In the genomic region with DNA sequence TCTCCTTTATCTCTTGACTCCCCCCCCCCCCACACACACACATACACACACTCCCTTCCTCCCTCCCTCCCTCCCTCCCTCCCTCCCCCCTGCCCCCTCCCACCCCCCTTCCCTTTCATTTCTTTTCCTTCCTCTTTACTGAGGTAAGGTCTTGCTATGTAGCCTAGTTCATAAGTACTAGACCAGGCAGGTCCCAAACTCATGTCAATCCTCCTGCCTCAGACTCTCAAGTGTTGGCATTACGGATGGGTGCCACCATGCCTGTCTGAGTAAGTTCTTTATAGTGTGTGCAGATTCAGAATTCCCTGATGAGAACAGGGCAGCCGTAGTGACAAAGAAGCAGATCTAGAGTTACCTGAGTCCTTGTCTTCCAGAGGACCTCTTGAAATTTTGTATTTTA, we compare ENCODE assay signal across 27 mouse cellular contexts. TPM values are rescaled to one million over a fixed set of nuclear protein-coding genes. Genes with fewer than 3 reads are reported as not detected.
"Had no signal": no experiment of that assay in that cellular context is flagged by ENCODE, and none has a peak within 500 bp of the region (broad histone marks: within the 10 kb centered on the region; RNA-seq: fewer than 3 reads in every experiment).

No protein-coding gene starts in this region.

- H3K36me3 ChIP-seq: intestine, embryonic 15.5 days; kidney, embryonic 15.5 days; limb, embryonic 10.5 days; limb, embryonic 13.5 days; liver, embryonic 13.5 days; midbrain, embryonic 10.5 days; midbrain, embryonic 13.5 days had no signal

- H3K4me1 ChIP-seq: intestine, embryonic 15.5 days; limb, embryonic 10.5 days; limb, embryonic 13.5 days; midbrain, embryonic 13.5 days had no signal

- H3K4me3 ChIP-seq: intestine, embryonic 15.5 days; kidney, embryonic 15.5 days; limb, embryonic 10.5 days; limb, embryonic 13.5 days; liver, embryonic 13.5 days; midbrain, embryonic 10.5 days; midbrain, embryonic 13.5 days; myocyte had no signal

- H3K4me2 ChIP-seq: intestine, embryonic 15.5 days; kidney, embryonic 15.5 days; limb, embryonic 13.5 days; liver, embryonic 13.5 days; midbrain, embryonic 13.5 days had no signal

- DNase-seq: kidney, adult 11 months; kidney, adult 8-10 months; kidney, postnatal 14 days; kidney, postnatal 4 days; layer of hippocampus, adult 9-11 months; liver; liver, embryonic 13.5 days; lung, adult 2 months; lung, postnatal 14 days; thymus, postnatal 36 days had no signal

- ATAC-seq: intestine, embryonic 15.5 days; midbrain, embryonic 13.5 days; midbrain, embryonic 16.5 days had no signal

- H3K9me3 ChIP-seq: intestine, embryonic 15.5 days; kidney, embryonic 15.5 days; limb, embryonic 10.5 days; limb, embryonic 13.5 days; liver, embryonic 13.5 days; midbrain, embryonic 10.5 days; midbrain, embryonic 13.5 days had no signal

- H3K27me3 ChIP-seq: intestine, embryonic 15.5 days; kidney, embryonic 15.5 days; limb, embryonic 13.5 days; liver, embryonic 13.5 days; midbrain, embryonic 13.5 days had no signal

- H3K27ac ChIP-seq: intestine, embryonic 15.5 days; kidney, embryonic 15.5 days; limb, embryonic 10.5 days; limb, embryonic 13.5 days; liver, embryonic 13.5 days; midbrain, embryonic 10.5 days; midbrain, embryonic 13.5 days; stomach, postnatal 0 days had no signal

- H3K9ac ChIP-seq: intestine, embryonic 15.5 days; kidney, embryonic 15.5 days; limb, embryonic 13.5 days; liver, embryonic 13.5 days; midbrain, embryonic 13.5 days had no signal

RNA-seq across cellular contexts. Expression of a gene that starts 53.5 kb away (rescaled TPM):
- total RNA-seq: layer of hippocampus, adult 18-20 months; layer of hippocampus, postnatal 25 days; left cerebral cortex, adult 18-20 months; left cerebral cortex, postnatal 25 days; monocyte, adult 5-6 weeks had no signal
- polyA plus RNA-seq: intestine, embryonic 15.5 days; liver, embryonic 13.5 days; midbrain, embryonic 13.5 days; midbrain, embryonic 16.5 days; myocyte; neural tube, embryonic 14.5 days; stomach, embryonic 14.5 days; stomach, postnatal 0 days; urinary bladder, adult 2 months had no signal
